Mouse (Mus musculus) c-Kit-positive CD71-positive TER-119-positive erythroid progenitor cells, embryonic 14.5 days (primary cell): ENCODE data around the gene Iqsec3.

ENCODE experiments used
- DNase-seq: peaks from one replicate; pipeline ENCODE4 v3.0.0-alpha.2; 2013; ENCODE audit warnings: low spot score

Iqsec3 gene

GRCm38 (mm10) chr6:121473093-121473821 lies at the start of gene Iqsec3:
Gene Iqsec3, minus strand, starts transcription at chr6:121473678.
- peak; percentile 58 for DNase-seq

DNA sequence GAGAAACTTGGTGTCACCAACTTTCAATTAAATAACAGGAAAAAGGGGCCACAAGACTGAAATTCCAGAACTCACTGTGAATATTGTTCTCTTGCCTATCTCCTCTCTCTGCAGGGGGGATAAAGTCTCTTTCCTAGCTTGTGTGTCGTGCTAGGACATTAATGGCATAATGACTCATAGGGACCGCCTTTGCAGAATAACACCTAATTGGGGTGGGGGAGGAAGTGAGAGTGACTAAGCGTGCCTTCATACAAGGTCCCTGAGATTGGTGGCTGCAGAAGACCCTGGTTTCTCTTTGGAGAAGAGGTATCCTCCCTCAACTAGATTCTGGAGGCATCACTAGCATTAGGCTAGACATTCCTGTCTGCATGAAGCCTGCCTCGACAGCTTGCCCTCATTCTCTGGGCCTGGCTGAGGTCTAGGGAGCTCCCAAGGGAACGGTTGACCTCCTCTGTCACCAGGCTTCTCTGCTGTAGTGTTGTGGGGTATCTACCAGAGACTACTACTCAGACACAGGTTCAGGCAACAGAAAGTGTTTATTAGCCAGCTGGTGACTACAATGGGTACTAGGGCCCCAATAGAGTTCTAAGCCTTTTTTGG lies 48.7 kb upstream of the Iqsec3 start:
- DNase-seq, result no peak

DNA sequence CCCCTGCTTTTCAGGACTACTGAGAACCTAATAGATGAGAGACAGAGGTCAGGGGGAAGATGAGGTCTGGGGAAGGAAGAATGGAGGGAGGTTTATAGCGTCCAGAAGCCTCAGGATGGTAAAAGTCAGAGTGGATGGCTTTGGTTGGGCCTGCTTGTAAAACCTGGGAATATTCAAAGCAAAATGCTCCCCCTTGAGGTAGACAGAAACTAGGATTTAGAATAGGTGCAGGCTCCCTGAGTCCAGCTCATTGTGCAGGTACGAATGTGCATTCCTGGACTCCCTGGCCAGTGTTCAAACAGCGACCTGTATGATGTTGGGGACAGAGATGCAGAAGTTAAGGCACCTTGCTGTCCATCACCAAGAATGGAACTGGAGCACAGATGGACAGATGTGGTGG lies 47.6 kb upstream of the Iqsec3 start:
- no peak for DNase-seq

- DNase-seq, result no peak
Measured at GRCm38 (mm10) chr6:121519896-121520295, 46.4 kb upstream of the Iqsec3 start.

GRCm38 (mm10) chr6:121519266-121519810 lies 45.9 kb upstream of the Iqsec3 start:
- DNase-seq, result no peak

- DNase-seq, result no peak
Measured at GRCm38 (mm10) chr6:121517726-121518125, 44.2 kb upstream of the Iqsec3 start.

DNA sequence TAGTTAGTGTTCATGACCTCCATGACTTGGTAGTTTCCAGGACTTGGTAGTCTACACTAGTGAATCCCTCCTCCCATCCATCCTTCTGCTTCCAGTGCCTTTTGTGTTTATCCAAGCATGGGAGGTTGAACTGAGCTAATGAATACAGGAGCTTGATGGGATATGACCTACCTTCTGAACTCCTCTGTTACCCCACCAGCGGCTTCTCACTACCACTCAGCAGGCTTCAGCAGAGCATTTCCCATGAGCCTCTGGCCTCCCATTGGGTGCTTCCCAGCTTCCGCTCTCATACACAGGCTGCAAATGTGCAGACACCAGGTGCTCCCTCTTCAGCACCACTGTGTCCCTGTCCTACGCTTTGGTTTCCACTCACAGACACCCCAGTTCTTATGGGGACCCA lies 36.9 kb upstream of the Iqsec3 start:
- DNase-seq, result no peak

GRCm38 (mm10) chr6:121509871-121510270 lies 36.4 kb upstream of the Iqsec3 start:
- no peak for DNase-seq

DNA sequence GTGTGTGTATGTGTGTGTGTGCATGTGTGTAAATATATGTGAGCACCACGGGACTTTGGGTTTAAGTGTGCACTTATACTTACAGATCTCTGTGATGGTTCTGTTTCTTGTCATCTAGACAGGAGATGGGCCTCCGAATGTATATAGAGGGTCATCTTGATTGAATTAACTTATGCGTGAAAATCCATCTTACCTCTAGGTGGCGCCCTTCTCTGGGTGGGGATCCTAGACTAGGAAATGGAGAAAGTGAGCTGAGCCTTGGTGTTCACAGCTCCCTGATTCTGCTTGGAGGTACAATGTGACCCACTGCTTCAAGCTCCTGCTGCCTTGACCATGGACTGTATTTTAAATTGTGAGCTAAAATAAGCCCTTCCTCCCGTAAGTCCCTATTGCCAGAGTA lies 34.8 kb upstream of the Iqsec3 start:
- no peak for DNase-seq

- DNase-seq, result no peak
Measured at GRCm38 (mm10) chr6:121501044-121501638, 27.7 kb upstream of the Iqsec3 start.

DNA sequence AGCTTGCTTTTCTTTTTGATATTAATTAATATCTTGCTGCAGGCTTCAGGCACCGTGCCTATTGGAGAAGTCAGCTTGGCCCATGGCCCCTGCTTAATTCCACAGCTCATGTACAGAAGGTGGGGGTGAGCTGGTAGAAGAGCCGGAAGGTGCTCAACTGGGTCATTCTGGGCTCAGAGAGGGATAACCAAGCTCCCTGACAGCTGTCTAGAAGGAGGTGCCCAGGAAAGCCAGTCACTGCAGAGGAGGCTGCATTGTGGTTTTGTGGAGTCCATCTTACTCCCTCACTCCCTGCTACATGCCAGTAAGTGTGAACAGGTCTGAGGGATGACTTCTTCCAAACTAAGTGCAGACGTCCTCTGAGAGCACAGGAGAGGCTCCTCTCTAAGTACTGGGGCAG lies 26.4 kb upstream of the Iqsec3 start:
- DNase-seq, result no peak

- no peak for DNase-seq
Measured at GRCm38 (mm10) chr6:121498819-121499535, 25.5 kb upstream of the Iqsec3 start.

DNA sequence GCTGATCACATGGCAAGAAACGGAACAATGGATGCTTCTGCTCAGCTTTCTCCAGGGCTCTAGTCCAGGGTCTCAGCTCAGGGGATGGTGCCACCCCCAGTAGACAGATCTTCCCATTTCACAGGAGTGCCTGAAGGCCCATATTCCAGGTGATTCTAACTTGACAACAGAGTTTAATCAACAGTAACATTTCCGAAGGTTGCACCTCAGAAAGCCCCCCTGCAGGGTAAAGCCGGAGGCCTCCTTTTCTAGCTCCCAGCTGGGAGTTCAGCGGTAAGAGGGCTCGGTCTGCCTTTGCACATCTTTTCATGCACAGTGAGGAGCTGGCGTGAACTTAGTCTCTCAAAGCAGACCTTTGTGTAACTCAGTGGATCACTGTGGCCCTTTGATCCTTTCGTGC lies 22.1 kb upstream of the Iqsec3 start:
- DNase-seq, result no peak

- no peak for DNase-seq
Measured at GRCm38 (mm10) chr6:121495026-121495425, 21.5 kb upstream of the Iqsec3 start.

DNA sequence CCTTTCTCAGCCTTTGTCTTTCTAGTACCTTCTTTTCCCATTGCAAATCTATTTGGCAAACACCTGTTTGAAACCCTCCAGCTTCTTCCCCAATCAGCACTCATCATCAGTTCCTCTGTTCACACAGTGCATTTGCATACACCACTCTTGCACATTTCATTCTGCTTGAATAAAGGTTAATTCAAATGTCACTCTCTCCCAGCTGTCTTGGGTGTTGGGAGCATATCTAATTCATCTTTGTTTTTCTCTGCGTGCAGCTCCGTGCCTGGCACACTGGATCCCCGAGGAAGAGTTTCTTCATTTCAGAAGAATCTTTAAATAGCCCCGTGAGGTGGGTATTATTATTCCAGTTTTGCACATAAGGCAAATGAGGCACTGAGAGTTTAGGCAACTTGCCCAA lies 20.8 kb upstream of the Iqsec3 start:
- DNase-seq, result no peak

DNA sequence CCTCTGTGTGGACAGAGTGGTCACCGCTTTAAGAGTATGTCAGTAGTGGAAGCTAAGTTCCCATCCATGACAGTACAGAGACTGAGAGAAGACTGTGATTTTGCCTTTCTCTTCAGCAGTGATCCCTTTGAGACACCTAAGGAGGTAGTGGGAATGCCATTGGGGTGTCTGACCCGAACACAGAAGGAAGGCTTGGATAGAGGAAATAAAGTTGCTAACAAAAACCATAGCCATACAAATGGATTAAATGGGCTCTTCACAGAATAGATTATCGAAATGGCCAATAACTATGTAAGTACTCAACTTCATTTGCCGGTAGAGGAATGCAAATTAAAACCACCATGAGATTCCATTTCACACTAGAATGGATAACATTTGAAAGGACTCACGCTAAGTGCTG lies 17.9 kb upstream of the Iqsec3 start:
- no peak for DNase-seq

GRCm38 (mm10) chr6:121472273-121472672 lies 1.2 kb downstream of the Iqsec3 start:
- no peak for DNase-seq

DNA sequence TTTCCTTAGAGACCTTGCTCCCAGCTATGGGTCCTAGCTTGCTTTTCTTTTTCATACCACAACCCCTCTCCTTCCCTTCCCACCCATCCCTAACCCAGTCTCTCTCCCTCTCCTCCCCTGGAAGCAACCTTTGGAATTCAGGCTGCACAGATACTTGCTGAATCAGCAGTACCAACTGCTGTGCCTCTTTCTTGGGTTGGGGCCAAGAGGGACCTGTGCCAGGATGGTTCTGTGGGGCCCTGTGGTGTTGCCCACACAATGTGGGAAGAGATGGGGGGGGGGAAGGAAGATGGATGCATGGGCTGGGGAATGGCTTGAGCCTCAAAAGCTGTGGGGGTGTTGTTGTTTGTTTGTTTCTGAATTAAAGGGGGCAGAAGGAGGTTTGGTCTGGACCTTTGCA lies 5.2 kb downstream of the Iqsec3 start:
- no peak for DNase-seq

DNA sequence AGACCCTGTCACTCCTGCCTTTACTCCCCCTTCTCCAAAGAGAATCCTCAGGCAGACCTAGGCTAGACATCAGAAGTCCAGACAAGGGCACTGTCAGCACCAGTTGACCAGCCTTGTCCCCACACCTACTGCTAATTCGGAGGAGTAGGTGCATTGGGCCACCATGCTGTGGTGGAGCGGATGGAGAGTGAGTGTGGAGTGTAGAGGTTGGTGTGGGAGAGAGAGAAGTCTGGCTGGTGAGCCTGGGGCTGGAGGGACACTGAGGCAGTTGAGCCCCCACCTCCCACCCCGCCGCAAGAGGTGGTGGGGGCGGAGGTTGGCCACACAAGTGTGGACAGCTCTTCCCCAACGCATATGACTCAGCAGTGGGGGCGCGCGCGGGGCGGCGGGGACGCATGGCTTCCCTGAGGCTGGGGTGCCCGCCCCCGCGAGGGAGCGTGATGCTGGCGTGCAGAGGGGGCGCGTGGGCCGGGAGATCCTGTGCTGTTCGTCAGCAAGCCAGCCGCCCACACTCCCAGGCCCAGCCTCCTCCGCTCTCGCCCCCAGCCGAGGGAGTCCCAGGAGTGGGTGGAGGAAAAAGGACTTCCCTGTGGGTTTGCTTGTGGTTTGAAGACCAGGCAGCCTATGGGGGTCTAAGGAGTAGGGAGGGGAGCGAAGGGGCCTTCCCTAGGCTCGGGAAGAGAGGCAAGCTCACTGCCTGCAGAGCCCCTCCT lies 10.7 kb downstream of the Iqsec3 start:
- DNase-seq, result no peak

DNA sequence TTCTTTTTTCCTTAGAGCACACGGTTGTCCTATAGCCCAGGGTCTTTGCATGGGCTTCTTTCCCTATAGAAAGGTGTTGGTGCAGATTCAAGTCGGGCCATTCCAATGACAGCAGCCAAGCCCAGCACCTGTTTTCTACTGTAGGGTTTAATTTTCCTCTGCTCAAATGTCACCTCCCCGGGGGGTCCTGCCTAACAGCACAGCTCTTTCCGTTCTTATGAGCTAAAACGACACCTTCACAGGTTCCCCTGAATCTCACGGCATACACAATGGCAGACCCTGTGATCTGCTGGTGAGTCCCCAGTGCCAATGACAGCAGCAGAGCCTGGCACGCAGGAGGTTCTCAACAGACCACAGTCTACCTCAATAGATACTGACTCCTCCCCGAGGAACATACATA lies 16.1 kb downstream of the Iqsec3 start:
- DNase-seq, result no peak

DNA sequence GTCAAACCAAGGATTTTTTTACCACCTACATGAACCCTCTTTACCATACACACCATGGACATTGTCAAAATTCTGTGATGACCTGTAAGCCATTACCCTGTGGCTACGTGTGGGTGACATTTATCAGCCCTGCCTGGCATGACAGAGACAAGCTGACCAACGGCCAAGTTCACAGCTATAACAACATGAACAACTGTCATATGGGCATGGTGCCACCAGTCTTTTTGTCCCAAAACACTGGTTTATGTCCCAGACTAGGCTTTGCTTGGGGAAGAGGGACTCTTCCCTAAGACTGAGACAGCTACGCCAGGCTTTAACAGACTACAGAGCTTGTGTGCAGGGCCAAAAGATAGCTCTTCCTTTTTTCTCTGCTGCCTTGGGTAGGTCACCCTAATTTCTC lies 16.8 kb downstream of the Iqsec3 start:
- DNase-seq, result no peak
